Mouse (Mus musculus): ENCODE data around the gene Hoxd12. TPM values are rescaled to one million over a fixed set of nuclear protein-coding genes. Genes with fewer than 3 reads are reported as not detected.

The Hoxd12 gene
- polyA plus RNA-seq, 2 experiments, result 0.10 TPM; not detected in 1

GRCm38 (mm10) chr2:74681594-74682531 is 7.0 kb downstream of the Hoxd12 start:
- Histone ChIP-seq H3K4me2 (ENCODE audit: low read depth) (no peak overlapping the region), H3K27me3 (ENCODE audit: control insufficient read depth, insufficient read depth, low read length) (peaks cover 97% of the 10 kb centered on the region), H3K36me3 (replicated peaks; ENCODE audit: control insufficient read depth, insufficient read depth, low read depth) (no peaks in the 10 kb centered on the region), H3K27ac (no peak overlapping the region), H3K9ac (replicated peaks) (no peak overlapping the region), H3K4me3 (ENCODE audit: insufficient read depth in 1 of 2, low read depth in 2 of 2, low read length in 2 of 2) (no peak overlapping the region), H3K4me1 (replicated peaks; ENCODE audit: control insufficient read depth in 2 of 2, insufficient read depth in 2 of 2, low read length in 1 of 2) (no peaks in the 10 kb centered on the region), H3K9me3 (ENCODE audit: control insufficient read depth, low read length) (no peaks in the 10 kb centered on the region)
- ATAC-seq (ENCODE audit: insufficient read depth) (no peak), DNase-seq (ENCODE audit: low read depth in 3 of 3, low spot score in 3 of 3) (no peak)
- TF ChIP-seq EP300 (IDR thresholded peaks at IDR 0.05; ENCODE audit: low read depth) (no peak), CTCF (IDR thresholded peaks at IDR 0.05; ENCODE audit: low read depth) (no peak)
- WGBS (ENCODE audit: insufficient replicate concordance), result 2% methylated on average over 78 of the region's 78 CpGs

- Histone ChIP-seq H3K4me3 (ENCODE audit: insufficient read depth in 1 of 2, low read depth in 2 of 2, low read length in 2 of 2) (no peak overlapping the region), H3K9ac (replicated peaks) (no peak overlapping the region), H3K4me1 (replicated peaks; ENCODE audit: control insufficient read depth in 2 of 2, insufficient read depth in 2 of 2, low read length in 1 of 2) (no peaks in the 10 kb centered on the region), H3K27me3 (ENCODE audit: control insufficient read depth, insufficient read depth, low read length) (peaks cover 97% of the 10 kb centered on the region), H3K4me2 (ENCODE audit: low read depth) (no peak overlapping the region), H3K36me3 (replicated peaks; ENCODE audit: control insufficient read depth, insufficient read depth, low read depth) (no peaks in the 10 kb centered on the region), H3K9me3 (ENCODE audit: control insufficient read depth, low read length) (no peaks in the 10 kb centered on the region), H3K27ac (no peak overlapping the region)
- 3% methylated on average over 50 of the region's 51 CpGs for WGBS (ENCODE audit: insufficient replicate concordance)
- ATAC-seq (ENCODE audit: insufficient read depth) (no peak), DNase-seq (ENCODE audit: low read depth in 3 of 3, low spot score in 3 of 3) (no peak)
- TF ChIP-seq CTCF (IDR thresholded peaks at IDR 0.05; ENCODE audit: low read depth) (no peak), EP300 (IDR thresholded peaks at IDR 0.05; ENCODE audit: low read depth) (no peak)
Observed at GRCm38 (mm10) chr2:74682796-74683195, 8.0 kb downstream of the Hoxd12 start.

GRCm38 (mm10) chr2:74683471-74683951 is 8.7 kb downstream of the Hoxd12 start:
- Histone ChIP-seq H3K27ac (no peak overlapping the region), H3K9ac (replicated peaks) (no peak overlapping the region), H3K36me3 (replicated peaks; ENCODE audit: control insufficient read depth, insufficient read depth, low read depth) (no peaks in the 10 kb centered on the region), H3K4me2 (ENCODE audit: low read depth) (no peak overlapping the region), H3K9me3 (ENCODE audit: control insufficient read depth, low read length) (no peaks in the 10 kb centered on the region), H3K27me3 (ENCODE audit: control insufficient read depth, insufficient read depth, low read length) (peaks cover 97% of the 10 kb centered on the region), H3K4me3 (ENCODE audit: insufficient read depth in 1 of 2, low read depth in 2 of 2, low read length in 2 of 2) (no peak overlapping the region), H3K4me1 (replicated peaks; ENCODE audit: control insufficient read depth in 2 of 2, insufficient read depth in 2 of 2, low read length in 1 of 2) (no peaks in the 10 kb centered on the region)
- no peak for DNase-seq (ENCODE audit: low read depth in 3 of 3, low spot score in 3 of 3)
- 3% methylated on average over 18 of the region's 18 CpGs for WGBS (ENCODE audit: insufficient replicate concordance)
- ATAC-seq (ENCODE audit: insufficient read depth), result no peak
- no peak for TF ChIP-seq CTCF (IDR thresholded peaks at IDR 0.05; ENCODE audit: low read depth)
- no peak for TF ChIP-seq EP300 (IDR thresholded peaks at IDR 0.05; ENCODE audit: low read depth)

- no peak for TF ChIP-seq EP300 (IDR thresholded peaks at IDR 0.05; ENCODE audit: low read depth)
- TF ChIP-seq CTCF (IDR thresholded peaks at IDR 0.05; ENCODE audit: low read depth), result no peak
- no peak for ATAC-seq (ENCODE audit: insufficient read depth)
- Histone ChIP-seq H3K4me1 (replicated peaks; ENCODE audit: control insufficient read depth in 2 of 2, insufficient read depth in 2 of 2, low read length in 1 of 2) (no peaks in the 10 kb centered on the region), H3K36me3 (replicated peaks; ENCODE audit: control insufficient read depth, insufficient read depth, low read depth) (no peaks in the 10 kb centered on the region), H3K4me2 (ENCODE audit: low read depth) (no peak overlapping the region), H3K27me3 (ENCODE audit: control insufficient read depth, insufficient read depth, low read length) (peaks cover 97% of the 10 kb centered on the region), H3K4me3 (ENCODE audit: insufficient read depth in 1 of 2, low read depth in 2 of 2, low read length in 2 of 2) (no peak overlapping the region), H3K9me3 (ENCODE audit: control insufficient read depth, low read length) (no peaks in the 10 kb centered on the region), H3K9ac (replicated peaks) (no peak overlapping the region), H3K27ac (no peak overlapping the region)
- 1% methylated on average over 12 of the region's 12 CpGs for WGBS (ENCODE audit: insufficient replicate concordance)
- no peak for DNase-seq (ENCODE audit: low read depth in 3 of 3, low spot score in 3 of 3)
Observed at GRCm38 (mm10) chr2:74684106-74684505, 9.3 kb downstream of the Hoxd12 start.

- no peak for ATAC-seq (ENCODE audit: insufficient read depth)
- H3K27me3 ChIP-seq (ENCODE audit: control insufficient read depth, insufficient read depth, low read length), result peaks cover 97% of the 10 kb centered on the region
- H3K9me3 ChIP-seq (ENCODE audit: control insufficient read depth, low read length), result no peaks in the 10 kb centered on the region
- no peak overlapping the region for H3K27ac ChIP-seq
- no peaks in the 10 kb centered on the region for H3K36me3 ChIP-seq (replicated peaks; ENCODE audit: control insufficient read depth, insufficient read depth, low read depth)
- TF ChIP-seq CTCF (IDR thresholded peaks at IDR 0.05; ENCODE audit: low read depth) (no peak), EP300 (IDR thresholded peaks at IDR 0.05; ENCODE audit: low read depth) (no peak)
- H3K9ac ChIP-seq (replicated peaks), result no peak overlapping the region
- no peak for DNase-seq (ENCODE audit: low read depth in 3 of 3, low spot score in 3 of 3)
- no peaks in the 10 kb centered on the region for H3K4me1 ChIP-seq (replicated peaks; ENCODE audit: control insufficient read depth in 2 of 2, insufficient read depth in 2 of 2, low read length in 1 of 2)
- 16% methylated on average over 4 of the region's 4 CpGs for WGBS (ENCODE audit: insufficient replicate concordance)
- no peak overlapping the region for H3K4me2 ChIP-seq (ENCODE audit: low read depth)
- H3K4me3 ChIP-seq (ENCODE audit: insufficient read depth in 1 of 2, low read depth in 2 of 2, low read length in 2 of 2), result no peak overlapping the region
Observed at GRCm38 (mm10) chr2:74685059-74685603, 10.3 kb downstream of the Hoxd12 start.
